Mouse (Mus musculus) embryo, embryonic 10.5 days (tissue): ENCODE results near the gene Mtss1l.
"Not testable (repeated sequence)": the region's sequence is repeated elsewhere in the genome, so short reads cannot be mapped to it uniquely, and the experiment has no call there.

ENCODE experiments used
- DNase-seq: peaks from one replicate; pipeline ENCODE4 v3.0.0-alpha.2; 2015; ENCODE audit warnings: low spot score

The Mtss1l gene

DNA sequence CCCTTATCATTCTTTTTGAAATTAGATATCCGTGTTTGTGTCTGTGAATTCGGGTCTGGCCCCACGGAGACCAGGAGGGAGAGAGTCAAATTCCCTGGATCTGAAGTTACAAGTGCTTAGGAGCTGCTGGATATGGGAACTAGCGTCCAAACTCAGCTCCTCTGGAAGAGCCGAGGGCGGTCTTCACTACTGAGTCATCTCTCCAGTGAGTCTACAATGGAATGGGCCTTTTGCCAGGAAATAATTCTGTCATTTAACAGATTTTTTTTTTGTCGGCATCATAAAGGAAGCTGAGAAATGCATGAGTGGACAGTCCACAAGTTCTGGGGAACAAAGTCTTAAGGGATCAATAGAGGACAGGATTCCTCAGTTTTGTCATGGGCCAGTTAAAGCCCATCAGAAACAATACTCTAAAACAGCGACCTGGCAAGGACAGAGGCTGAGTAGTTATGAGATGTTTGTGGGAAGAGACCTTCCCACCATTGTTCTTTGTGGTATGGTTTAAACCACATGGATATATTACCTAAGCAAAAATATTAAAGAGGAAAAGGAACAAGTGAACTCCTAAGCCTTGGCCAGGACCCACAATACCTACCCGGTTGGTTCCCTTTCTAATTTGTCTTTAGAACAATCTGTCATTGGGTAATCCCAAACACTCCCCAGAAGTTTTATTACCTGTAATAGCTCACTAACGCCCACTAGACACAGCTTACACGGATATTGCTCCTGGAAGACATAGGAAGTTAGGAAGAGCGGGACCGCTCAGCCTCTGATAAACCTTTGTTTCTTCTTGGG is 58.8 kb downstream of the Mtss1l start:
- no peak for DNase-seq

DNA sequence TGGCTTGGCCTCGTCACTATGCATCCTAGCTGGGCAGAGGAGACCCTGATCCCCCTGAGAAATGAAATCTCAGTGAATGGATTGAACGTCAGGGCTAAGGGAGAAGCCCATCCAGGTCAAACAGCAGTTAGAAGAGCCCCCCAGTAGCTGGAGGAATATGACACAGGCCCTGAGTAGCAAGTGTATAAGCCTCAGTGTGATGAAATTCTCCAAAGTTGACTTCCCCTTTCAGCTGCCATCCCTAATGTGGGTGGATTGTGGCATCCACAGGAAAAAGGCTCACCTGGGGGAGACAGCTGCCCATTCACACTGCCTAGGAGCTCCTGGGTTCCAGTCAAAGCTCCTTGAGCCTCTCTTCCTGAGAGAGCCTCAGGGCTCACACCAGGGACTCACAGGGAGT is 64.1 kb downstream of the Mtss1l start:
- no peak for DNase-seq

DNA sequence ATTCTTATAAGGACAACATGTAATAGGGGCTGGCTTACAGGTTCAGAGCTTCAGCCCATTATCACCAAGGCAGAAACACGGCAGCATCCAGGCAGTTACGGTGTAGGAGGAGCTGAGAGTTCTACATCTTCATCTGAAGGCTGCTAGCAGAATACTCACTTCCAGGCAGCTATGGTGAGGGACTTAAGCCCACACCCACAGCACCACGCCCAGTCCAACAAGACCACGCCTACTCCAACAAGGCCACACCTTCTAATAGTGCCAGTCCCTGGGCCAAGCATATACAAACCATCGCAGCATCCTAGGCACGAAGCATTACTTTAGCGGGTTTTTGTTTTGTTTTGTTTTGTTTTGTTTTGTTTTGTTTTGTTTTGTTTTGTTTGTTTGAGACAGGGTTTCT is 65.2 kb downstream of the Mtss1l start:
- not testable (repeated sequence) for DNase-seq

DNA sequence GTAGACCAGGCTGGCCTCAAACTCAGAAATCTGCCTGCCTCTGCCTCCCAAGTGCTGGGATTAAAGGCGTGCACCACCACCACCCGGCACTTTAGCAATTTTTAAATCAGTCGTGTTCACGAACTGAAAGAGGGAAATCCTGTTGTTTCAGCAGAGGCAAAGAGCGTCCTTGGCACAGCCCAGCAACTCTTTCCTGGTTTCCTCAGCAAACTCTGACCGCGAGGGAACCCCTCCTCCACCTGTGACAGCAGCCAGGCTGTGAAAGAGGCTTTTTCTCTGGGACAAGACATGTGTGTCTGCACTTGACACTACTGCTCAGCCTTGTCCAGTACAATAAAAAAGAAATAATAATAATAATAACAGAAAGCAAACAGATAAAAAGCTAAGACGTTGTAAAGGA is 65.7 kb downstream of the Mtss1l start:
- no peak for DNase-seq

DNA sequence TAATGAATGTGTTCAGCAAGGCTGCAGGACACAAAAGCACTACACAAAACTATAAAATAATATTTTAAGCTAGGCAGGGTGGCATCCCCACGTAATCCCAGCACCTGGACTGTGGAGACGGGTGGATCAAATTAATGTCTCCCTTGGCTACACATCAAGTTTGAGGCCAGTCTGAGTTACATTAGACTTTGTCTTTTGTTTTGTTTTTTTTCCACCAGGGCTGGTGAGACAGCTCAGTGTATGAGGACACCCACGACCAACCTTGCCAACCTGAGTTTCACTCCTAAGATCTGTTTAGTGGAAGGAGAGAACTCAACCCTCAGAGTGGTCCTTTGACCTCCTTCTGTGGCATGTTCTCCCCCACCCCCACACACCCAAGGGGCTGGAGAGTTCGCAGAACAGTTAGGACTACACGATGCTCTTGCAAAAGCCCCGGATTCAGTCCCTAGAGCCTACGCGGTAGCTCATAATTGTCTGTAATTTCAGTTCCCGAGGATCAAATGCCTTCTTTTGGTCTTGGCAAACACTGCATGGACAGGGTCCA is 66.2 kb downstream of the Mtss1l start:
- no peak for DNase-seq

DNA sequence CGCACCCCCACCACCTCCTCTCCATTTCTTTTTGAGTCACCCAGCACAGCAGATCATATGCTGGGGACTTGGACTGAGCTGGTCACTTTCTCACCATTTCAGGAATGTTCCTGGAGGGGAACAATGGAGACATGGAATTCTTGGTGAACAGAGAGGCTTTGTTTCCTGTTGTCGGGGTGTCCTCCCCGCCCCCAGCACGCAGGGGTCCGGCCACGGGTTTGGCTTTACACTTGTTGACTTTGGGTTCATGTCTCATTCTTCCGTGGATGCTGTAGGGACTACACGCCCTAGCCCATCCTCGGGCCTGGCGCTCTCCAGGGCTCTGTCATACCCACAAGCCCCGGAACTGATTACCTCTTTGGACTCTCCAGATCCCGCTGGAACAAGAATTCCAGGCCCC is 67.7 kb downstream of the Mtss1l start:
- DNase-seq, result no peak

DNA sequence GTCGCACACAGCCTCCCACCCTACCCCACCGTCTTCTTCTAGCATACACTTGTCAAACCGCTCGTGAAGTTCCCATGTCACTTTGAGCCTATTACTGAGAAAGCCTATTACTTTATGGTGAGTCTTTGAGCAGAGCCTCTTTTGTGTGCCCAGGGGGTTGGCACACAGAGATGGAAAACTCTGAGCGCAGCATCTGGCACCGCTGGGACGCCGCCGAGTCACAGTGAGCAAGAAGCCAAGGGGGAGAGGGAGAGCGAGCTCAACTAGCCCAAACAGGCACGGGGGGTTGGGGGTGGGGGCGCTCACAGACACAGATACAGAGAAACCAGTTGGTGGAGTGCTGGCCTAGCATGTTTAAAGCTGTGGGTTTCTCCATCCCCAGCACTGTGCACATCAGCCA is 68.3 kb downstream of the Mtss1l start:
- no peak for DNase-seq

GRCm38 (mm10) chr8:110790270-110790669 is 69.0 kb downstream of the Mtss1l start:
- DNase-seq, result no peak
